Mouse (Mus musculus): ENCODE results near the gene Lpp.
A peak's percentile ranks its signal among the peaks of the same experiment; 100 is the strongest.

Gene Lpp

GRCm38 (mm10) chr16:24392651-24393555, at the start of gene Lpp:
Gene Lpp, plus strand, starts transcription at chr16:24393507.
- peak in 1 of 2 experiments; percentile 31 for DNase-seq (ENCODE audit: low spot score in 2 of 2)

- DNase-seq (ENCODE audit: low spot score in 2 of 2), result peak; percentile 40 to 56
Observed at GRCm38 (mm10) chr16:24347582-24348411, 45.5 kb upstream of the Lpp start.

- DNase-seq (ENCODE audit: low spot score in 2 of 2), result no peak
Observed at GRCm38 (mm10) chr16:24350306-24350705, 43.0 kb upstream of the Lpp start.

GRCm38 (mm10) chr16:24350751-24351150, 42.6 kb upstream of the Lpp start:
- DNase-seq (ENCODE audit: low spot score in 2 of 2), result no peak

GRCm38 (mm10) chr16:24351811-24352210, 41.5 kb upstream of the Lpp start:
- DNase-seq (ENCODE audit: low spot score in 2 of 2), result no peak

GRCm38 (mm10) chr16:24353816-24354215, 39.5 kb upstream of the Lpp start:
- no peak for DNase-seq (ENCODE audit: low spot score in 2 of 2)

- no peak for DNase-seq (ENCODE audit: low spot score in 2 of 2)
Observed at GRCm38 (mm10) chr16:24361667-24362066, 31.6 kb upstream of the Lpp start.

- DNase-seq (ENCODE audit: low spot score in 2 of 2), result no peak
Observed at GRCm38 (mm10) chr16:24364030-24364687, 29.1 kb upstream of the Lpp start.

GRCm38 (mm10) chr16:24365900-24366299, 27.4 kb upstream of the Lpp start:
- DNase-seq (ENCODE audit: low spot score in 2 of 2), result no peak

GRCm38 (mm10) chr16:24367071-24367470, 26.2 kb upstream of the Lpp start:
- no peak for DNase-seq (ENCODE audit: low spot score in 2 of 2)

- no peak for DNase-seq (ENCODE audit: low spot score in 2 of 2)
Observed at GRCm38 (mm10) chr16:24367506-24367905, 25.8 kb upstream of the Lpp start.

GRCm38 (mm10) chr16:24376478-24376877, 16.8 kb upstream of the Lpp start:
- no peak for DNase-seq (ENCODE audit: low spot score in 2 of 2)

- peak in 1 of 2 experiments; percentile 25 for DNase-seq (ENCODE audit: low spot score in 2 of 2)
Observed at GRCm38 (mm10) chr16:24390596-24390995, 2.7 kb upstream of the Lpp start.

GRCm38 (mm10) chr16:24391111-24391510, 2.2 kb upstream of the Lpp start:
- DNase-seq (ENCODE audit: low spot score in 2 of 2), result no peak

GRCm38 (mm10) chr16:24391901-24392300, 1.4 kb upstream of the Lpp start:
- no peak for DNase-seq (ENCODE audit: low spot score in 2 of 2)

- no peak for DNase-seq (ENCODE audit: low spot score in 2 of 2)
Observed at GRCm38 (mm10) chr16:24393556-24394210, 376 bp downstream of the Lpp start.

- DNase-seq (ENCODE audit: low spot score in 2 of 2), result no peak
Observed at GRCm38 (mm10) chr16:24394211-24394991, 1.1 kb downstream of the Lpp start.

GRCm38 (mm10) chr16:24395100-24395499, 1.8 kb downstream of the Lpp start:
- no peak for DNase-seq (ENCODE audit: low spot score in 2 of 2)

- DNase-seq (ENCODE audit: low spot score in 2 of 2), result no peak
Observed at GRCm38 (mm10) chr16:24396504-24396903, 3.2 kb downstream of the Lpp start.

GRCm38 (mm10) chr16:24398476-24398875, 5.2 kb downstream of the Lpp start:
- DNase-seq (ENCODE audit: low spot score in 2 of 2), result no peak

GRCm38 (mm10) chr16:24398893-24399292, 5.6 kb downstream of the Lpp start:
- no peak for DNase-seq (ENCODE audit: low spot score in 2 of 2)

Data from left cerebral cortex, adult 9 months (tissue).